Mouse (Mus musculus) lung, adult 2 months (tissue): ENCODE measurements around the gene Tssk6.

Experiments
- CTCF ChIP-seq: fragments of 200-500 bp; IDR thresholded peaks from 2 replicates; pipeline ENCODE4 v1.5.1; 2011; ENCODE audit warnings: mild to moderate bottlenecking, low read length, control low read depth; ENCODE audit not compliant: insufficient read depth
- POLR2A ChIP-seq: fragments of 200-500 bp; IDR thresholded peaks from 2 replicates; pipeline ENCODE4 v1.6.1; 2011; ENCODE audit warnings: low read depth, mild to moderate bottlenecking, control low read depth, low read length, borderline replicate concordance; ENCODE audit errors: extremely low read depth

DNA sequence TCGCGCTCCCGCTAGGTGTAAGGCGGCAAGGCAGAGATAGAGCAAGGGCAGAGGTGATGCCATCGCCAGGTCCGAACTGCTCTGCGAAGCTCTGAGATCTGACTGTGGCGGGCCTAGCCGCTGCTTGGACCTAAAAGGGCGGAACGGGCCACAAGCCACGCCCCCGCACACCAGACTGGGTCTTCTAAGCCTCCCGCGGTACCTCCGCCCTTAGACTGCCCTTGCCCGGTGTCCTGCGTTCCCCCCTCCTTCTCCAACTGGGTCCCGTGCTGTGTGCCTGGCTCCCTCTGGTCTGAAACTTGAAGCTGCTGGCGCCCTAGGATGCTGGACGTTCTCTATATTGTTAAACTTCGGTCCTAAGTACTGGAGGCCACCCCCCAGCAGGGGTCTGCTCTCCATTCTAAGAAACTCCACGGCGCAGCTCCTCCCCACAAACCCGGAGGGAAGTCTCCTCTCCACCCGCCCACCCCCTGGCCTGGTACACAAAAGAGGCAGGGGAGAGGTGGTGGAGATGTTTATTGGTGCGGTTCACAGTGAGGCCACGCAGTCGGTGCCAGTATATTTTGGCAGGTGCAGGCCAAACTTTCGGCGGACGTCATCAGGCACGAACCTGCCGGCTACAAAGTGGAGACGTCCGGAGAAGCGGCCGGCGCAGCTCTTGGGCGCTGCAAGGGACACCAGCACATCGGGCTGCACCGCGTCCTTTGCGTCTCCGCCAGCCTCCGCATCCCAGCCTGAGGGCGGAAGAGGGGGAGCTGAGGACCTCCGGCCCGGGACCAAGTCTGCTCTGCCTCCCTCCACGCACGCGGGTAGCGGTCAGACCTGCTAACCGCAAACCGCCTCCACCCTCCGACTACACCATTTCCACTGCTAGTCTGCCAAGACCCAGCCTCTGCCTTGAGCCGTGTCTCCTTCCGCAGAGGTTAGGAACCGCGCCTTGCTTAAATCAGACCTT is 14.4 kb upstream of the Tssk6 start, which contains the start of gene Cilp2:
- no peak for TF ChIP-seq CTCF
- TF ChIP-seq POLR2A, result no peak
